Mouse (Mus musculus): Measurements from ENCODE around the gene Gm42878.
A peak's percentile ranks its signal among the peaks of the same experiment; 100 is the strongest.
"Not testable (repeated sequence)": the region's sequence is repeated elsewhere in the genome, so short reads cannot be mapped to it uniquely, and the experiment has no call there.

The Gm42878 gene

DNA sequence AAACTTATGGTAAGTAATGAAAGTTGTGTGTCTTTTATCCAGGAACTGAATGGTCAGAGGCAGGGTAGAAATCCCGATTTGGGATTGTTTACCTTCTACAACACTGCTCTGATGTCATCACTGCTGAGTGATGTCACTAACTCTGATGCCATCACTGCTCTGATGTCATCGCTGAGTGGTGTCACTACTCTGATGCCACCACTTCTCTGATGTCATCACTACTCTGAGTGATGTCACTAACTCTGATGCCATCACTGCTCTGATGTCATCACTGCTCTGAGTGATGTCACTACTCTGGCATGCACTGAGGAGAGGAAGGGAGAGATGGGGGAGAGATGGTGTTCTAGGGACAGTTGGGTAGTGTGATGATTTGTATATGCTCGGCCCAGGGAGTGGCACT is 17.2 kb upstream of the Gm42878 start:
- no peak for DNase-seq

DNA sequence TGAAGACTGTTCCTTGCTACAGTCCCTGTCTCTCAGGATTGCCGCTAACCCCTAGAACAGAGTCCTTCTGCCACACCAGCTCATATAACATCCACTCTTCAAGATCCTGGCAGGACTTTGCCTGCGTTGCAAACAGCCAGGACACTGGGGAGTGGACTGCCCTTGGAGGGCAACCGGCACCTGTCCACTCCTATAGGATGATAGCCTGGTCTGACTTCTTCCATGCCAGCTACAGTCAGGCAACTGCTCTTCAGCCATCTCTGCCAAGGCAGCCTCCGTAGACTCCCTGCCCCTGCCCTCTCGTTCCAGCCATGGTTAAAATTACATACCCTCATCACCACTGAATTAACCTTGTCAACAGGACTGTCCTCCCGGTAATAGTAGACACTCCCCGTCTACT is 3.9 kb upstream of the Gm42878 start:
- DNase-seq = no peak

DNA sequence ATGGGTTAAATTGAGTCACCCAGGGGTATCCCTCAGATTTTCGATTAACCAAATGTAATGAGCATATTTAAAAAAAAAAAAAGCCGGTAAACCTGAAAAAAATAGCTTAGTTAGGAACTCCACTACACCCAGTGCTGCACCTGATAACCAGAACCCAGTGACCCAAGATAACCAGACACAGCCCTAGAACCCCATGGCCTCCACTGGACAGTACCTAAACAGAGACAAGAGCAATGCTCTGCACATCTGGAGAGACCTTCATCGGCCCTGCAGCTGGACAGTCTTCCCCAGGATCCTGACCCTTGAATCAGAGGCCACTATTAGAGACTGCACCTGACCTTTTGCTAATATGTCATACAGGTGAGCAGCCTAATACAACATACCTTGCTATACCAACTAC is 1.8 kb upstream of the Gm42878 start:
- no peak for DNase-seq

DNA sequence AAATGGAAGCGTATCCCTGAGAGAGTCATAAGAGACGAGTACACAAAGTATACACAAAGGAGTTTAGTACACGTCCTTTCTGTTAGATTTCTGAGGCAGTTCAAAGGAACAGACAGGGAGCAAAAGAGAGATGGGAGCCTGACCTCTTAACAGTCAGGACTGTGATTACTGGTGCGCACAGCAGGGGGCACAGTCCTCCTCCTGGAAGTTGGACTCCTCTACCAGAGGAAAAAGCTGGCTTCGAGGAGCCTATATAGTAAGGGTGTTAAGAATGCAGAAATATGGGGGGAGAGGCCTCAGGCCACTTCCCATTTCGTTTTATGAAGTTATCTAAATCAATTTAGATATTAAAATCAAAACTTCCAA is 1.2 kb upstream of the Gm42878 start:
- DNase-seq = peak; percentile 82

DNA sequence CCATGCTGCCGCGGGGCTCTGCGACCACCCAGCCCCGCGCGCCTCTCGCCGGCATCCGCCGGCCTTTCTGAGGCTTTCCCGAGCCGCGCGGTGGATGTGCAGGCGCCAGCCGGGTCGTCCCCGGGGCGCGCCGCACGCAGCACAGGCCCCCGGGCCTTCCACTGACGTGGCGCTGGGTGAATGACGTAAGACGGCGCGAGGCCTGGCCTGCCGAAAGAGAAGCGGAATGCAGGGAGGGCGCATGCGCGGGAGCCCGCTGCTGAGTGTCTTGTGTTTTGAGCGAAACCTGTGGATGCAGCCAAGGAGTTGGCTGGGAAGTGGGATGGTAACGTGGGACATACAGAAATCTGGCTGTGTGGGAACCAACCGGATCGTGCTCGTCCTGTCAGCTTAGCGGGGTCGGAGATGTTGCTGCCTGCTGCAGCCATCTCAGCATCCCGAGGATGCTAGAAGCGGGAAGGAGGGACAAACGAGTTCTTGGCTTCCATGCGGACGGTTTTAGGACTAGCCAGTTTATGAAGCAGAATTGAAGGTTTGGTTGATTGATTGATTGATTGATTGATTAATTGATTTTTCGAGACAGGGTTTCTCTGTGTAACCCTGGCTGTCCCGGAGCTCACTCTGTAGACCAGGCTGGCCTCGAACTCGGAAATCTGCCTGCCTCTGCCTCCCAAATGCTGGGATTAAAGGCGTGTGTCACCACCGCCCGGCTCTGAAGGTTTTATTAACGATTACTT is 679 bp upstream of the Gm42878 start, which contains the start of gene Mapkapk5:
TSS of gene Mapkapk5 (minus strand) at position 113 of the 737 bp plus-strand sequence.
- DNase-seq = peak; percentile 98

DNA sequence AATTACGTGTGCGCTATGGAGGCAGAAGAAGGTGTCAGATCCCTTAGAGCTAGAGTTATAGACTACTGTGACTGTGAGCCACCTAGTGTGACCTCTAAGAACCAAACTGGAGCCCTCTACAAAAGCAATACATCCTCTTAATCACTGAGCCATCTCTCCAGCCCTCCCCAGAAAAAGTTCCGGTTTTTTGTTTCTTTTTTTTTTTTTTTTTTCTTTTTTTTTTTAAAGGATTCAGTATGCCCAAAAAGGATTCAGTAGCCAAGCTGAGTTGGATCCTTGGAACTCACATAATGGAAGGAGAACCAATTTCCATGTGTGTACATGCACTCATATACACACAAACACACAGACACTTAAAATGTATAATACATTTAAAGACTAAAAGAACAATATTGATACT is 1.9 kb downstream of the Gm42878 start:
- DNase-seq = no peak

DNA sequence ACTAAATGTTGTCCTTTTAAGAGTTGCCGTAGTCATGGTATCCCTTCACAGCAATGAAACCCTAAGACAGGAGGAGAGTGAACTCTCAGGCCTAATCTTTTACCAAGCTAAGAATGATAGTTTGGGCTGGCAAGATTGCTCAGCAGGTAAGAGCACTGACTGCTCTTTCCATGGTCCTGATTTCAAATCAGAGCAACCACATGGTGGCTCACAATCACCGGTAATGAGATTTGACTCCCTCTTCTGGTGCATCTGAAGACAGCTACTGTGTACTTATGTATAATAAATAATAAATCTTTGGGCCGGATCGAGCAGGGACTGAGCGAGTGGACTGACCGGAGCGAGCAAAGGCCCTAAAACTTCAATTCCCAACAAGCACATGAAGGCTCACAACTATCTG is 4.0 kb downstream of the Gm42878 start:
- DNase-seq = no peak

DNA sequence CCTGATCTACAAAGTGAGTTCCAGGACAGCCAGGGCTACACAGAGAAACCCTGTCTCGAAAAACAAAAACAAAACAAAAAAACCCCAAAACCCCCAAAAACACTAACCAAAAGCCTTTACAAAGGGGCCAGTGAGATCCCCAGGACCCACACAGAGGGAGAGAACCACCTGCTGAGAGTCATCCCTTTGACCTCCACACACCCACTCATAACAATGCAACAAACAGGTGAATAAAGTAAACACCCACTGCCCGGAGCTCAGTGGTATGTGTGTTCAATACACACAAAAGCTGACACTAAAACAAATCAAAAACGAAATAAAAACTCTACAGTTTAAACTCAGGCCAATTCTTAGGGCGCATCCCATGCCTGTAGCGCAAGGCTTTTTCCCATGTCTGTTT is 5.2 kb downstream of the Gm42878 start:
- DNase-seq = no peak

DNA sequence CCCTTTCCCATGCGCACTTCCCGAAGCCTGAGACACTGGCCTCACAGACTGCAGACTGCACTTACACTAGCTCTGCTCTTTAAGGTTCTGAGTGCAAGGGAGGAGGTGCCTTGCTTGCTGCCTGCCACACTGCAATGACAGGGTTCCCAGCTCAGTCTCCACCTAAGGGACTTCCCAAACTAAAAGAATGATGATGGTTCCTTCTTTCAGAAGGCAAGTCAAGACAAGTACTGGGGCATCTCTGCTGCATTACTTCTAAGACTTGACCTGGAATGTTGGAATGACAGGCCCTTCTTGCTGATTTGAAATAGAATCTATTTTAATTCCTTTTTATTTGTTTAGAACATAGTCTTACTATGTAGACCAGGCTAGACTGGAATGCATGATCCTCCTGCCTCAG is 7.7 kb downstream of the Gm42878 start:
- no peak for DNase-seq

DNA sequence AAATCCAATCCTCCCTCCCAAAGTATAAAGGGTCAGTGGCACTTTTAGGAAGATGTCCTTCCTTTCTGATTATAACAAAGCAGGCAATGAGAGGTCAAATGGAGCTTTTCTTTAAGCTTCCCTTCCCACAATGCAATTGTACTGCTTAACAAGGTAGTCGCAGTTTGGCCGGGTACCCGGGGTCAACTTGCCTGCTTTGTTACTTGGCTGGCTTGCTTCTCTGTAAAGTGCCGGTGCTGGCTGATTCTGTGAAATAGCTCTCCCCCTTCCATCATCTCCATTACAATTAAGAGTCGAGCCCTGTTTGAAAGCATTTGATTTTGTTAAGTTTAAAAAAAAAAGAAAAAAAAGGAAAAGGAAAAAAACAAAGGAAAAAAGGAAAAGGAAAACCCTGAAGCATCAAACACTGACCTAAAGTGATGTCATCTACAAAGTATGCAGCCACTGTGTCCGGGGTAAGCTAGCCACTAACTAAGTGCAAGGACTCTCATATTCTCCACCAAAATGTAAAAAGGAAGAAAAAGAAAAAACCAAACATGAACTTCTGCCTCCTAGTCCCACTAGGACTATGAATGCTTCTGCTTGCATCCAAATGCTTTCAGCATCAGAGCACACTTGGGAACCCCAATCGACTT is 8.2 kb downstream of the Gm42878 start:
- DNase-seq = no peak

DNA sequence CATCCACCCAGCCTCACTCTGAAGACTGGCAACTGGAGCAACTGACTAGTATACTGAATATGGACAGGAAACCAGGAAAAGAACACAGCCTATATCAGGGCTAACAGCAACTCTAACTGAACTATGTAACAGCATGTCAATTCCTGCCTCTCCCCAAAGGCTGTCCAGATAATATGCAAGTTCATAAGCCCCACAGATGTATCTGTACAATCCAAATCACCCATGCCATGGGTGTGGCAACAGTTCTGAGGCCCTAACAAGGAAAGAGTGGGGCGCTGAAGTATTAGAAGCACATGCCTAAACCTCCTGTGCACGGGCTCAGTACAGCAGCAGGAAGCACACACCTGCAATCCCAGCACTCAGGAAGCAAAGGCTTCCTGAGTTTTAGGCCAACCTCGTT is 10.2 kb downstream of the Gm42878 start:
- DNase-seq = no peak

DNA sequence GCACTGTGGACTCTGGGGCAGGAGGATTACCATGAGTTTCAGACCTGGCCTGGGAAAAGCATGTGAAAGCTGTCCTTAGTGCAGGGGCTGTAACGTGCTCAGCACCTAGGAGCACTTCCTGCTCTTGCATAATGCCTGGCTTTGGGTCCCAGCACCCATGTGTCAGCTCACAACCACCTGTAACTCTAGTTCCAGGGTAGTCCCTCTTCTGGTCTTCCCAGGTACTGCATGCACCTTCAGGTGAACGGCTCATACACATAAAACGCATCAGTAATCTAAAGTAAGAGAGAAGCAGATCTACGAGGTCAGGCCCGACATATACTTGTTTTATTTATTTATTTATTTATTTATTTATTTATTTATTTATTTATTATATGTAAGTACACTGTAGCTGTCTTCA is 10.8 kb downstream of the Gm42878 start:
- DNase-seq = peak; percentile 31

DNA sequence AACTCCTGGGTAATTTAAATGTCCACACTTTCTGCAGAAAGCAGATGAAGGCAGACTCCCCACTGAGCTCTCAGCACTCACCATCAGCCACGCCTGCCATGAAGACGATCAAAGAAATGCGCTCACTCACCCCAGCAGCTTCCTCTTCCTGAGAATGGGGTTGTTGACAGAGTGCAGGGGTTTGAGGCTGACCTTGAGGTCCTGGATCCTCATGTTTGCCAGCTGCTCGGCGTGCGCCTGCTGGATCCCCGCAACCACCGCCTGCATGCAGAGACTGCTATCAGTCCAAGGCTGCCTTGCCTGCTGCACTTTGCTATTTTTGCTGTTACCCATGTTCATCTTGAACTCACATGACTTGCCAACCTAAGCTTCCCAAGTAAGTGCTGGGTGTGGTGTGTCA is 18.3 kb downstream of the Gm42878 start:
- DNase-seq = no peak

DNA sequence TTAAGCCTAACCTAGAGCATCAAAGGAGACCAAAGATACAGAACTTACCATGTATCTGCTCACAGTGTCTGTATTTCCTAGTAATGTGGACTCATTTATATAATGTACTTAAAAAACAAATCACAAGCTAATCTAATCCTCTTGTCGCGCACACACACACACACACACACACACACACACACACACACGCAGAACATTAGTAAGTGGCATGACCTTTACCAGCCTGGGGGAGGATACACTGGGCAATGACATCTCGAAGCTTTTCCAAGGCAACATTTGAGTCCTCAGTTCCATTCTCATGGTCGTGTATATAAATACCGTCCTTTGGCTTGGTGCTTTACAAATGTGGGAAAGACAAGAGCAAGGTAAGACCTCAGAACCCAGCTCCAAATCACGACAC is 18.8 kb downstream of the Gm42878 start:
- DNase-seq = no peak

DNA sequence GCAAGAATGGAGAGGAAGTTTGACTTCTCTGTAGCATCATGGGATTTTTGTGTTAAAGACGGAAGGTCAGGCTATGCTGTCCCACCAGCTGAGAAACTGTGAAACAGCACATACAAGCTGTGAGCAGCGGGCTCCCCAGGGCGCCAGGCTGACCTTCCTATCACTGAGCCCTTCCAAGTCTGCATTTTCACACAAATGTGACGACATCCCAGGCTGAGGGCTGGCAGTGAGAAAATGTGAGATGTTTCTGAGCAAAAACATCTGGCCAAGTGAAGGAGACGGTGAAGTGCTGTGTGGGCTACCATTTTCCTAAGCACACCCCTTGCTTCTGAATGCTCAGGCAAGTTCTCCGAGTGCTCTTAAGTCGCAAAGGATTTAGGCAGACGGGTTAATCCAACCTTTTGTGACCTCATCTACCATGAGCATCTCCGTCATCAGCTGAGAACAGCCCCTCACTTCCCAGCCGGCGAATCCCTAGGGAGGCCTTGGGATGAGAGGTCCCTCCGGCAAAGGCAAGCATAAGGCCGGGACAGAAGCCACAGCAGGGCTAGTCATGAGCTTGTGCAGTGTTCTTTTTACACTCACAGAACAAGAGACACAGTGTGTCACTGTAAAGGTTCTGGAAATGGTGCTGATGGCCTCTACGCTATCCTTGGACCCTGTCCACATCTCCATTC is 19.4 kb downstream of the Gm42878 start:
- no peak for DNase-seq

DNA sequence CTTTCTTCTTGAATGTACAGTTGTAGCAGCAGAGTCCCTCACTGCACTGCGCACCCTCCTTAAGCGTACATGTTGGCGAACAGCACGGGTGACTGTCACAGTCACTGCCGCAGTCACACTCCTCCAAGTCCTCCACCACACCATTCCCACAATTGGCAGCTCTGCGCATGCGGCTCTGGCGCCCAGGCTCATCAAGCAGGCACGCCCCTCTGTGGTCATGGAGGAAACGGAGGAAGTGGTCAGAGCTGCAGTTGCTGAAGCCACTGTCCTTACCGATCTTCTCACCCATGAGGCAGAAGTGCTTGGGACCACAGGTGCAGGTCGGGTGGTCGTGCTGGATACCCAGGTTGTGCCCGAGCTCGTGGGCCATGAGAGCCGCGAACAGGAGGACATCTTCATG is 25.5 kb downstream of the Gm42878 start:
- not testable (repeated sequence) for DNase-seq

DNA sequence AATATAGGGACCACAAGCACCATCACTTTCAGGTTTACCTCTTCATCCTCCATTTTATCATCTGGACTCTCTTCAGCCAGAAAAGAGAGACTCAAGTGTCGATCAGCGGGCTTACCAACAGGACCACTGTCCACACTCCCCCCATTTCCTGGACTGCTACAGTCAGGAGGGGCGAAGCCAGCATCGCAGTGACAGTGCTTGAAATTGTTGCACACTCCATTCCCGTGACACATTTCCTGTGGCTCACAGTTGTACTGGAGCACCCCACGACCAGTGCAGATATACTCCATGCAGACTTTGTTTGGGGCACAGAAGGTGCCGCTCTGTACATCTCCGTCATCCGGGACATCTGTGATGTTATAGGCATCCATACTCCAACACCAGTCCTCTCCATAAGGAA is 26.3 kb downstream of the Gm42878 start:
- no peak for DNase-seq

DNA sequence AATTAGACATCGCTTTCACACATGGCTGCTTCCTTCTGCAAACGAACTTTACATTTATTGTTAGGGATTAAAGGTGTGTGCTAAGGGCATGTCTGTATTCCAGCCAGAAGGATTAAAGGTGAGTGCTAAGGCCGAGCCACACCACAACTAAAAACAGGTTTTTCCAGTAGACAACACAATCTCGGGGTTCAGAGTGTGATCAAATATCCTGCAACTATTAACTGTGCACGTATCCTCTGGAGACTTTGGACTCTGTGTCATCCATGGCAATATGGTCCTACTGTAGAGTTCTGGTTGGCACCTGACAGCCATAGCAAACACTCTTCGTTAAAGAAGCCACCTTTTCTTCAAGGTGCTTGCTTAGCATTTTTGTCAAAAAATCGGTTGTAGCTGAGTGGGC is 35.3 kb downstream of the Gm42878 start:
- no peak for DNase-seq

DNA sequence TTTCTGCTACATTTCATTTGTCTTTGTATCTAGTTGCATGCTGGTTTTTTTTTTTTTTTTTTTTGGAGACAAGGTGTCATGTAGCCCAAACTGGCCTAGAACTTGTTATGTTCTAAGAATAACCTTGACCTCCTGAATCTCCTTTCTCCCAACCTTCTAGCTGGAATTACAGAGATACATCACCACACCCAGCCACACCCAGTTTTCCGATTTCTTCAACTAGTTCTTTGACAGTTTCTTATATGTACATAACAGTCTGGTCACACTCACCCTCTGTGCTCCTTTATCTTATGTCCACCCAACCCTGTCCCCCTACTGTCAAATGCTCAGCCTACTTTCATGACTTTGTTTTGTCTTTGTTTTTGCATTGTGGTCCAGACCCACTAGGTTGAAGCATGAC is 38.4 kb downstream of the Gm42878 start:
- DNase-seq = no peak

DNA sequence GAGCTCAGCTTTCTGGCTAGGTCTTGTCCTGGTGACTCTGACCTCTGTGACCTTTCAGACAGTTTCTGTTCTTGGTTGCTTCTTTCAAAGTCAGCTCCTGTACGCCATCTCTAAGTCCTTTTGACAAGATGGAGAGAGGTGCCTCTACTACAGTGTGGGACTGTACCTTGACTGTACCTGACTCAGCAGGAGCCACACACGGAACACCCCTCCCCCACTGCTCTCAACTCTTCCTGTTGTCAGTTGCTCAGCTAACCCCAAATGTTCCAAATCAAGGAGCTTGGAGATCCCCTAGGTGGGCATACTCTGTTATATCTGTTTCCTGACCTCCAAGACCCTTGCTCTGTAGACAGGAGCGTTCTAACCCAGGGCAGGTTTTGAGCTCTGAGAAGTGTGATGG is 42.1 kb downstream of the Gm42878 start, which contains the start of gene Adam1b:
TSS of gene Adam1b (minus strand) at position 205 of the 400 bp plus-strand sequence.
- no peak for DNase-seq

DNA sequence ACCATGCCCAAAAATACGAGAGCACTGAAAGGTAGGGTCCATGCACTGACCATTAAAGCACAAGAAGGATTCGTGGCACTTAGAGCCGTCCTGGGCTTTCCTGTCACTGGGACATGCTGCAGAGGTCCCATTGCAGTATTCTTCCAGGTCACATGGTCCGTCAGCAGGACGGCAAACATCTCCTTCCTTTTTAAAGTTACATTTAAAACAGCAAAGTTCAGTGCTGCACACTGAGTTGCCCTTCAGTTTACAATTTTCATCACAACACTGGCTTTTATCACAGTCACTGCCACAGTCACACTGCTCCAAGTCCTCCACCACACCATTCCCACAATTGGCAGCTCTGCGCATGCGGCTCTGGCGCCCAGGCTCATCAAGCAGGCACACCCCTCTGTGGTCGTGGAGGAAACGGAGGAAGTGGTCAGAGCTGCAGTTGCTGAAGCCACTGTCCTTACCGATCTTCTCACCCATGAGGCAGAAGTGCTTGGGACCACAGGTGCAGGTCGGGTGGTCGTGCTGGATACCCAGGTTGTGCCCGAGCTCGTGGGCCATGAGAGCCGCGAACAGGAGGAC is 43.8 kb downstream of the Gm42878 start:
- not testable (repeated sequence) for DNase-seq

DNA sequence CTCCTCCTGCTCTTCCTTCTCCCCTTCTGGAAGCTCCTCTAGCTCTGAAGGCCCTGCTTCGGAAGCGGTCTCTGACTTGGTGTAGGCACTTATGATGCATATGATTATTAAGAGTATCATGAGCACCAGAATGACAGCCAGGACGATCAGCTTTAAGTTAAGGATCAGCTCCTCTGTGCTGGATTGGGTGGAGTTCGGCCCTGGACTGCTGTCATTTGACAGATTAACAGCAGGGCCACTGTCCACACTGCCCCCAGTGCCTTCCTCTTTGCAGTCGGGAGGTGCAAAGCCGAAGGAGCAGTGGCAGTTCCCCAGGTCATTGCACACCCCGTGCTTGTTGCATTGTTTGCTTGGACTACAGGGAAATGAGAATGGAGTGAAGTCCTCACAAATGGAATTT is 44.6 kb downstream of the Gm42878 start:
- no peak for DNase-seq

DNA sequence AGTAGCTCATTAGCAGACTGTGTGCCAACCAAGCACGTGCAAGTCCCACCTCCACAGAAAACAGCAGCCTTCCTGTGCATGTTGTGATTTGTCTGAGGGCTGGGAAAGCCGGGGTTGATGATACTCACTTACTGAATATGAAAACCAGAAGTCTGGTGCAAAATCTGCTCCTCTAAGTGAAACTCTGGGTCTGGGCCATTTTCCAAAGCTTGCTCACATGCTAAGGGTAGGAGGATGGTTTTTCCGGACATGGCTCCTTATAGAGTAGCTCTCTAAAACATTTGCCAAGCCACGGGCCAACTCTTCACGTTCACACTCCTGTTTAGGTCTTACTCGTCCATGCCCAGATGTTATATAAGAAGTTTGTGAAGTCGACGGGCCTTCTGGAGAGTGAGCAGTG is 52.0 kb downstream of the Gm42878 start:
- DNase-seq = no peak

DNA sequence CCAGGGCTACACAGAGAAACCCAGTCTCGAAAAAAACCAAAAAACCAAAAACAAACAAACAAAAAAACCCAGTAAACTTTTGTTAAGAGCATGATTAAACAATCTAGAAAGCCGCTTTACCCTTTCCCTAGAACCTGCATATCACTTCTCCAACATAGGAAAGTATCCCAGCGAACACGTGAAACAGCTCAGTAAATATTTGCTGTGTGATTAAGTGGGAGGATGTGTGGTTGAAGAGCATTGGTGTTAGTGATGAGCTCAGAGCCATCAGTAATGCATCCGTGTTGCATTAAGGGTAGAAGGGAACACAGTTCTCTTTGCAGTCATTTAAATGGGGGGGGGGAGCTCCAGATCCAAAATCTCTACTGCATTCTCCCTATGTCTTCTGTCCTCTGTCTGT is 60.5 kb downstream of the Gm42878 start:
- DNase-seq = no peak

Measured in kidney, postnatal 10 days (tissue).